Mouse (Mus musculus): ENCODE measurements around the gene Itpripl2.

Itpripl2 gene

DNA sequence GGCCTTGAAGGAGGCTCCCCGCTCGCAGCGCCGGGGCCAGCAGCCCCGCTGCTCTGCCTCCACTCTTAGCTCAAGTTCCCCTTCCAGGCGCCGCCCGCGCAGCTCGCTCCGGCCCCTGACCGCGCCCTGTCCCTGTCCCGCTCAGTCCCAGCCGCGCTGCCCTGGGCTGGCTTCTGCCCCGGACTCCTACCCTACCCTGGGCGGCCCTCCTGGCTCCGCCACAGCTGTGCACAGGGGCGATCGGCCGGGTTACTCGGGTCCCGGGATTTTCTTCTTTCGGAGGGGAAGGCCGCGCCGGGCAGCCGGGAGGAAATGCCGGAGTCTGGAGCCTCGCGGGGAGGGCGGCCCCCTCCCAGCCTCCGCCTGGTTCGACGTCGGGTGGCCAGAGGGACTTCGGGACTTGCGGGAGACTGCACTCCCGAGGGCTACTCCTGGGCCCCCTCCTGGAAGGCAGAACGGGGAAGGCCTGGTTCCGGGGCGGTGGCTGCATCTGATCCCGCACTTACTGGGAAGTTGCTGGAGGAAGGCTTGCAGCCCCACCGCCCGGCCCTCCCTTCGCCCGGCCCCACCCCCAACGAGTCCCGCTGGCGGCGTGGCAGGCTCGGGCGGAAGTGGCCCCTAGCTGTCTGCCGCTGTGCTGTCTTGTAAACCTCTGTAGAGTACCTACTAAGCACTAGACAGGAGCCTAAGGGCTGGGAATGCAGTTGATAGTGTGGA, at the start of gene Itpripl2:
Gene Itpripl2, minus strand, starts transcription at position 545 of the 717 bp plus-strand sequence.
- DNase-seq (ENCODE audit: low spot score in 2 of 2) = peak; percentile 56 to 57

GRCm38 (mm10) chr7:118535076-118535475, 43.3 kb upstream of the Itpripl2 start:
- no peak for DNase-seq (ENCODE audit: low spot score in 2 of 2)

- no peak for DNase-seq (ENCODE audit: low spot score in 2 of 2)
Observed at GRCm38 (mm10) chr7:118534326-118534725, 42.6 kb upstream of the Itpripl2 start.

DNA sequence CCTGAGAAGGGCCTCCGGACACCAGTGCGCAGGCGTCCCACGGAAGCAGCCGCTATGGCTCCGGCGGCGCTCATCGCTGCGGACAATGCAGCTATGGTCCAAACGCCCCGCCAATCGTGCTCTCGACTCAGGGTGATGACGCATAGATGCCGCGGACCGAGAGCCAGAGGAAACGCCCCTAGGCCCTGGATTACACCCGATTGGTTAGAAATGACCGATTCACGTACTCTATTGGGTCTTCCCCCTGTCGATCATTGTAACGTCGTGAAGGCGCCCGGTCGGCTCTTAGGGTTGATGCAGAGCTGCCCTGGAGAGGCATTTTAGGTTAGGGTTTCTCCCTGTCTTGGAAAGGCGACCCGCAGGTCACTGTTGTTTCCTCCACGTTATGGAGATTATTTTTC, 41.4 kb upstream of the Itpripl2 start, which contains the start of gene Coq7:
Gene Coq7, minus strand, starts transcription at position 179 of the 401 bp plus-strand sequence.
- peak; percentile 92 to 94 for DNase-seq (ENCODE audit: low spot score in 2 of 2)

GRCm38 (mm10) chr7:118532519-118533177, 40.9 kb upstream of the Itpripl2 start:
- peak; percentile 95 to 97 for DNase-seq (ENCODE audit: low spot score in 2 of 2)

DNA sequence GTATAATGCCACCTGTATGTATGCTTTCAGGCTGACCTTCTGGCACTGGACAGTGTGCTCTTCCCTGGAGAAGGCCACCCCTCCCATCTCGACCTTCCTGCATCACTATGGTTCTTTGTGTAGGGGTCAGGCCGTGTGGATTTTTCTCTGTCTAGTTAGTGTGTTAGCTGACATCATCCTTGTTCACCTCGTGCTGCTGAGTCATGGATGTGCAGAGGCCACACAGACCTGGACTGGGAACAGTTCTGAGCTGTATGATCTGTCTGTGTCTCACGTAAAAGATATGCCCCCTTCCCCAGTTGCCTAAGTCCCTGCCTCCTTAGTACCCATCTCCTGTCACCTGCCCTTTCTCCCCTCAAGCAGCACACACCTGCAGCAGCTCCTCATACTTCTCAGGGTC, 35.2 kb upstream of the Itpripl2 start:
- no peak for DNase-seq (ENCODE audit: low spot score in 2 of 2)

GRCm38 (mm10) chr7:118522077-118522476, 30.3 kb upstream of the Itpripl2 start:
- no peak for DNase-seq (ENCODE audit: low spot score in 2 of 2)

- no peak for DNase-seq (ENCODE audit: low spot score in 2 of 2)
Observed at GRCm38 (mm10) chr7:118519661-118520060, 27.9 kb upstream of the Itpripl2 start.

DNA sequence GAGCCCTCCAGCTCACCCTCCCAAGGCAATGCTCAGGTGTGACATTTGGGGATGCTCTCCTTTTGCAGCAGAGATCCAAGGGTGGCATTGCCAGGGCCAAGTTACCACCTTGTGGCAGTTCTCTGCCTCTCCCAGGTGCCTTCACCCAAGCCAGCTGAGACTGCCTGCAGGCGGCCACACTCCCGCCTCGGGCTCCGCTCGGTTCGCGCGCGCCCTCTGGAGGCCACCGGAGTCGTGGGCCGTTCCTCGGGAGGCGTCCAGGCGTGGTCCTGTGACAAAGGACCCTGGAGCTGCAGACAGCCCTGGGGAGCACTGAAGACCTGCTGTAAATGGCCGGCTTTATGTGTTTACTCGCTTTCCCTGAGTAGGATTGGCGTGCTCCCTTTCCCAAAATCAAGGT, 26.9 kb upstream of the Itpripl2 start:
- peak; percentile 53 to 56 for DNase-seq (ENCODE audit: low spot score in 2 of 2)

DNA sequence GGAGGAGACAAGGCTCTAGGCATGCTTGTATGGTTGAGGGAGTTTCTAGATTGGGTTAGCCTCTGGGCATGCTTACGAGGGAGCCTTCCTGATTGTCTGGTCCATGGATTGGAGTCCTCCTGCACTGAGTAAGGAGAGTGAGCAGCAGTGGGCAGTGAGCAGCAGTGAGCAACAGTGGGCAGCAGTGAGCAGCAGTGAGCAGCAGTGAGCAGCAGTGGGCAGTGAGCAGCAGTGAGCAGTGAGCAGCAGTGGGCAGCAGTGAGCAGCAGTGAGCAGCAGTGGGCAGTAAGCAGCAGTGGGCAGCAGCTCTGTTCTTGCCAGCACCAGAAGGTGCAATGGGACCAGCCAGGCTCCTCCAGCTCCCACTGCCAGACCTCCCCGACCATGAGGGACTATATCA, 26.0 kb upstream of the Itpripl2 start:
- DNase-seq (ENCODE audit: low spot score in 2 of 2) = no peak

- DNase-seq (ENCODE audit: low spot score in 2 of 2) = no peak
Observed at GRCm38 (mm10) chr7:118508556-118508955, 16.8 kb upstream of the Itpripl2 start.

- no peak for DNase-seq (ENCODE audit: low spot score in 2 of 2)
Observed at GRCm38 (mm10) chr7:118503844-118504243, 12.1 kb upstream of the Itpripl2 start.

DNA sequence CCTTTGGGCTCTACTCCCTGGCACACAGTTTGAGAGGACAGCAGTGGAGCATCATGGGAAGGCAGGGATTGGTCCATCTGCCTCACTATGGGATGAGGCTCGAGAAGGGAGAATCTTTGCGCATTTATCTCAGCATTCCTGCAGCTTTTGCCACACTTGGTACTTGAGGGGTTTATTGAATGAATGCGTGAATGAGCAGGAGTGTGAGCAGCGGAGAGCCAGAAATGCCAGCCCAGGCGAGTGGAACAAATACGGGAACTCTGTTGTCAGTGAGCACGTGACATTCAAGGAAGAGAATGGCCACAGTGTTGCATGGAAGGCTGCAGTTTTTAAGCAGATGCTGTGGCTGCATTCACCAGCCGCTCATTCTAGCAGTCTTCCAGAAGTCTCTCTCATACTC, 10.6 kb upstream of the Itpripl2 start:
- no peak for DNase-seq (ENCODE audit: low spot score in 2 of 2)

GRCm38 (mm10) chr7:118499784-118500435, 8.1 kb upstream of the Itpripl2 start:
- DNase-seq (ENCODE audit: low spot score in 2 of 2) = no peak

DNA sequence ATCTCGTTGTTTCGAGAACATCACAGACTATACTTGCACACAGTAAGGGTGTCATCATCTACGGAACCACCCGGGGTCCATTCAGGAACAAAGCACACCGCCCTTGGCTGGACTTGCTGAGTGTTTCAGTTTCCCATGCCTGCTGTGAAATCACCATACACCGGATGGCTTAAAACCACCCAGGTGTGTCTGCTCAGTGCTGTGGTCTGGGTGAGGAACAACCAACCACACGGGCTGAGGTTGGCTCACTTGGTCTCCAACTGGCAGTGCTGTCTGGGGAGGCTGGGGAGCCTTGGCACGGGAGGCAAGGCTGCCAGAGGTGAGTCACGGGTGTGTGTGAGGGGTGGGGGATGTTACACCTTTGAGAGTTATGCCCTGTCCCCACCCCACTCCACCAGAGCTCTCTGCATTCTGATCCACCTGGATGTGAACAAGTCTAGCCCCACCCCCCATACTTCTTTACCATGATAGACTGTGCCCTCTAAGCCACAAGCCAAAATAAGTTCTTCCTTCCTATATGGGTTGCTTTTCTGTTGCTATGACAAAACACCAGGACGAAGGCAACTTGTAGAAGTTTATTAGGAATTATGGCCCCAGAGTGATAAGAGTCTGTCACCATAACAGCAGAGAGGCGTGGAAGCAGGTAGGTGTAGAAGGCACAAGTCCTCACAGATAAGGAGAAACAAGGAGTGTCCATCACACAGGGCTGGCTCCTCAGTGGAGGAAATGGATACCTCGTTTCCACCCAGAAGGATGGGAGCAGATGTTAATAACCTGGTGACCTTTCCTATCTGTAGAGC, 7.4 kb upstream of the Itpripl2 start:
- DNase-seq (ENCODE audit: low spot score in 2 of 2) = no peak

DNA sequence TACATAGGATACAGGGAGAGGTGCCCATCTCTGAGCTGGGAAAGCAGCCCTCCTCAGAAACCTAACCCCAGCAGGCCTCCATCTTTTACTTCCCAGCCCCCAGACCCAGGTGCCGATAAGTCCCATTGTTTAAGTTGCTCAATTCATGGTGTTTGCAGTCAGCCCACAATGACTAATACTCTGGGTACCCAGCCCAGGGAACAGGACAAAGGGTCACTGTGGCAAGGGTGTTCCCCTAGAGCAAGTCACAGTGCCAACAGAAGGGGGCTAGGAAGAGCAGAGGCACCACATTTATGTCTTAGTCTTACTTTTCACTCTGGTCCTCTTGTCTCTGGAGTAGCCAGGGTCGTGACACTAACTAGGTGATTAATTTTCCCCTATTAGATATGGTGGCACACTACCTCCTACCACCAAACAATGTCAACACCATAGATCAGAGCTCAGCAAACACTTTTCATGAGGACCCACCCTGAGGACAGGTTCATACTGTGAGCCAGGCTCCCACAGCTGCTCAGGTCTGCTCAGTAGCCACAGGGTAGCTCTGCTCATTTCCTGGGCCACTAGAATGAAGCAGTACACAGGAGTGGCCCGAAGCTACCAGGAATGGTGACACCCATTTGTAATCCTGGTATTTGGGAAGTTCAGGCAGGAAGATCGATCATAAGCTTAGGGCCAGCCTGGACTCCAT, 3.3 kb upstream of the Itpripl2 start:
- DNase-seq (ENCODE audit: low spot score in 2 of 2) = no peak

- no peak for DNase-seq (ENCODE audit: low spot score in 2 of 2)
Observed at GRCm38 (mm10) chr7:118493892-118494291, 2.1 kb upstream of the Itpripl2 start.

DNA sequence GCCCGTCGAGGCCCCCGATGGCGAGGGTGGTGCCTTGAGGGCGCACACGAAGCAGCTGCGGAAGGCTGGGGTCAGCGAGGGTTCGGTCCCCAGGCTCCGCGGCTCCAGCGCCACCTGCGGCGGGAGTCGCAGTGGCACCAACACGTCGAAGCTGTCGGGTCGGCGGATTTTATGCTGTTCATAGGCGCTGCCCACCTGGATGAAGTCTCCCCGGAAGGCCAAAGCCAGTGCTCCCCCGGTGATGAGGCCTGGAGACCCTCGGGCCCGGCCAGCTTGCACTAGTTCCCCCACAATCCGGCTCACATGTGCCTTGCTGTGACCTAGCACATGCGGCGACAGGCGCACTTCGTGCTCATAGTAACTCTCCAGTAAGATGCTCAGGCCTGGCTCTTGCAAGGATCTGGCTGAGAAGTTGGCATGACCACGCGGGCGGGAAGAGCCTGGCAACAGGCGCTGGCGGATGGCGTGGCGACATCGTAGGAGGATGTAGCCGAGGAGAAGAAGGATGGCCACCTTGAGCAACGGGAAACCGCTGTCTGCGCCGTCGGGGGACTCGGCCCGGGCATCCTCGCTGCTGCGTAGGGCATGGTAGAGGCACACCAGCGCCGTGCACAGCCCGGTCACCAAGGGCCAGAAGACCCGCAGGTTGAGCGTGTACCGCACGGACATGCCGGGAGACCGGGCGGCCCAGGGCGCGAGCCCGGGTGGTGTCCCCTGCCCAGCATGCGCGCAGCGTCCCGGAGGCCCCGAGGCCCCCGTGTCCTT, 927 bp downstream of the Itpripl2 start:
- no peak for DNase-seq (ENCODE audit: low spot score in 2 of 2)

DNA sequence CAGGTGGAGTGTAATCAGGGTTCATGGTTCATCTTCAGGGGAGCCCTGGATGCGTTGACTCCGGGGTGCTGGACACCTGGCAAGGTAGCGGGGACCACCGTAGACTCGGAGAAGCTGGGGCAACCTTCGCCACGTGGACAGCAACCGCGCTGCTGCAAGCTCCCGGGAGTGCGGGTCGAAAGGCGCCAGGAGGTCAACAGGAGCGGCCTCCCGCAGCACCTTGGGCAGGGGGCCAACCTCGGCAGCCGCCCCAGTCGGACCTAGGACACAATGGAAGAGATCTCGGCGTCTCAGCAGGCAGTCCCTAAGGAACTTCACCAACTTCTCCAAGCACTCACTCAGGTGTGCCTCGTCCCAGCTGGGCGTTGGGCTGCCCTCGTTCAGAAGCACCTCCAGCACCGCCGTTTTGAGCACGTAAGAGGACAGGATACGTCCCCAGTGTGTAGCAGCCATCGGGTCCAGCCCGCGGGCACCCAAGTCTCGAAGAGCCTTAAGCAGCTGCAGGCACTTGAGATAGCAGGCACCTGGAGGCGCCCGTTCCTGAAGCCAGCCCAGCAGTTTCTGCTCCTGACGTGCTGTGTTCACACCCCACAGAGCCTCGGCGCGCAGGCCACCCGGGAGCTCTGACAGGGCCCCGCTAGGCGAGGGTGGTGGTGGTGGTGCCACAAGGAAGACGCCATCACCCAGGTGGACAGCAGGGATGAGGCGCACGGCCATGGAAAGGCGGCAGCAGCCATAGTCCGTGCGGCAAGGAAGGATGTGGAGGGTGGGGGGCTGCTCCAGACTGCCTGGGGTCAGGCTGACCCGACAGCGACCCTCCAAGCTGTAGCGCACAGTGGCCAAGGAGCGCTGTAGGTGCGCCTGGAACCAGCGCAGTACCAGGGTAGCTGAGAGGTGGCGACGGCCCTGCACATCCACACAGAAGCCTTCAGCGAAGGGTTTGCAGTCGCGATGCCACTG, 1.8 kb downstream of the Itpripl2 start:
- DNase-seq (ENCODE audit: low spot score in 2 of 2) = no peak
